Mouse (Mus musculus): ENCODE measurements around the gene 4921539E11Rik. TPM values are rescaled to one million over a fixed set of nuclear protein-coding genes. Genes with fewer than 3 reads are reported as not detected.
A peak's percentile ranks its signal among the peaks of the same experiment; 100 is the strongest.

The 4921539E11Rik gene
- polyA plus RNA-seq, 1 experiment from 2014 or later: not detected

GRCm38 (mm10) chr4:103219011-103219410 lies 71.7 kb downstream of the 4921539E11Rik start:
- H3K36me3 ChIP-seq: no peaks in the 10 kb centered on the region
- no peaks in the 10 kb centered on the region for H3K27me3 ChIP-seq
- H3K4me2 ChIP-seq: no peak overlapping the region
- H3K4me3 ChIP-seq: no peak overlapping the region
- no peaks in the 10 kb centered on the region for H3K9me3 ChIP-seq
- WGBS: 65% methylated on average over 5 of the region's 5 CpGs
- no peak overlapping the region for H3K9ac ChIP-seq
- 0 out of 2 replicates have a peak, but pooled peaks cover 5% of the 10 kb centered on the region for H3K4me1 ChIP-seq (replicated peaks)
- ATAC-seq (ENCODE audit: low FRiP score, low read depth): no peak
- 0 out of 2 replicates have a peak overlapping the region, but pooled peaks have one; percentile 12 for H3K27ac ChIP-seq (replicated peaks)

GRCm38 (mm10) chr4:103216046-103216445 lies 74.6 kb downstream of the 4921539E11Rik start:
- 86% methylated on average over 6 of the region's 6 CpGs for WGBS
- Histone ChIP-seq H3K27me3 (no peaks in the 10 kb centered on the region), H3K4me3 (no peak overlapping the region), H3K4me2 (no peak overlapping the region), H3K4me1 (replicated peaks) (peaks cover 20% of the 10 kb centered on the region), H3K27ac (replicated peaks) (no peak overlapping the region), H3K9ac (no peak overlapping the region), H3K9me3 (no peaks in the 10 kb centered on the region), H3K36me3 (no peaks in the 10 kb centered on the region)
- ATAC-seq (ENCODE audit: low FRiP score, low read depth): no peak

GRCm38 (mm10) chr4:103214925-103215820 lies 75.5 kb downstream of the 4921539E11Rik start, which contains the start of gene Slc35d1:
Gene Slc35d1, minus strand, starts transcription at chr4:103215164.
- peak; percentile 93 for ATAC-seq (ENCODE audit: low FRiP score, low read depth)
- peaks cover 20% of the 10 kb centered on the region for H3K4me1 ChIP-seq (replicated peaks)
- H3K9me3 ChIP-seq: no peaks in the 10 kb centered on the region
- H3K9ac ChIP-seq: peak within 1 kb of the TSS; percentile 95
- peak within 1 kb of the TSS; percentile 63 for H3K4me2 ChIP-seq
- H3K27ac ChIP-seq (replicated peaks): peak within 1 kb of the TSS; percentile 99
- peak within 1 kb of the TSS; percentile 83 for H3K4me3 ChIP-seq
- H3K27me3 ChIP-seq: no peaks in the 10 kb centered on the region
- peaks cover under 1% of the 10 kb centered on the region; the same call in 1 of the 2 replicates for H3K36me3 ChIP-seq
- 3% methylated on average over 39 of the region's 70 CpGs for WGBS

- H3K4me2 ChIP-seq: peak overlapping the region; percentile 63
- H3K9me3 ChIP-seq: no peaks in the 10 kb centered on the region
- peak overlapping the region; percentile 99 for H3K27ac ChIP-seq (replicated peaks)
- peaks cover 7% of the 10 kb centered on the region for H3K36me3 ChIP-seq
- H3K4me3 ChIP-seq: peak overlapping the region; percentile 83
- peak; percentile 87 for ATAC-seq (ENCODE audit: low FRiP score, low read depth)
- H3K27me3 ChIP-seq: no peaks in the 10 kb centered on the region
- H3K4me1 ChIP-seq (replicated peaks): peaks cover 20% of the 10 kb centered on the region
- peak overlapping the region; percentile 95 for H3K9ac ChIP-seq
- WGBS: under 1% methylated on average over 45 of the region's 48 CpGs
Measured at GRCm38 (mm10) chr4:103214498-103214924, 76.2 kb downstream of the 4921539E11Rik start.

GRCm38 (mm10) chr4:103213859-103214497 lies 76.7 kb downstream of the 4921539E11Rik start:
- Histone ChIP-seq H3K4me3 (peak overlapping the region; percentile 83), H3K4me1 (replicated peaks) (peaks cover 20% of the 10 kb centered on the region), H3K9me3 (no peaks in the 10 kb centered on the region), H3K36me3 (peaks cover 12% of the 10 kb centered on the region), H3K27me3 (no peaks in the 10 kb centered on the region), H3K4me2 (peak overlapping the region; percentile 63), H3K27ac (replicated peaks) (peak overlapping the region; percentile 99), H3K9ac (peak overlapping the region; percentile 95)
- 5% methylated on average over 30 of the region's 30 CpGs for WGBS
- no peak for ATAC-seq (ENCODE audit: low FRiP score, low read depth)

- WGBS: 98% methylated on average over 1 of the region's 1 CpGs
- H3K27ac ChIP-seq (replicated peaks): no peak overlapping the region
- ATAC-seq (ENCODE audit: low FRiP score, low read depth): no peak
- H3K36me3 ChIP-seq: peaks cover 35% of the 10 kb centered on the region
- H3K4me1 ChIP-seq (replicated peaks): peaks cover 11% of the 10 kb centered on the region
- H3K27me3 ChIP-seq: no peaks in the 10 kb centered on the region
- H3K9ac ChIP-seq: no peak overlapping the region
- H3K4me3 ChIP-seq: no peak overlapping the region
- H3K4me2 ChIP-seq: no peak overlapping the region
- no peaks in the 10 kb centered on the region for H3K9me3 ChIP-seq
Measured at GRCm38 (mm10) chr4:103208553-103208952, 82.1 kb downstream of the 4921539E11Rik start.

- no peak overlapping the region for H3K4me2 ChIP-seq
- WGBS: 77% methylated on average over 2 of the region's 2 CpGs
- H3K4me3 ChIP-seq: no peak overlapping the region
- H3K4me1 ChIP-seq (replicated peaks): no peaks in the 10 kb centered on the region; the same call in 1 of the 2 replicates
- H3K27me3 ChIP-seq: no peaks in the 10 kb centered on the region
- ATAC-seq (ENCODE audit: low FRiP score, low read depth): no peak
- no peaks in the 10 kb centered on the region for H3K9me3 ChIP-seq
- H3K27ac ChIP-seq (replicated peaks): no peak overlapping the region
- H3K9ac ChIP-seq: no peak overlapping the region
- H3K36me3 ChIP-seq: peaks cover 33% of the 10 kb centered on the region
Measured at GRCm38 (mm10) chr4:103203646-103204045, 87.0 kb downstream of the 4921539E11Rik start.

GRCm38 (mm10) chr4:103200046-103200445 lies 90.6 kb downstream of the 4921539E11Rik start:
- no peak for ATAC-seq (ENCODE audit: low FRiP score, low read depth)
- H3K9me3 ChIP-seq: no peaks in the 10 kb centered on the region
- H3K4me1 ChIP-seq (replicated peaks): no peaks in the 10 kb centered on the region; the same call in 1 of the 2 replicates
- WGBS: 92% methylated on average over 1 of the region's 1 CpGs
- no peak overlapping the region for H3K9ac ChIP-seq
- H3K4me3 ChIP-seq: no peak overlapping the region
- H3K36me3 ChIP-seq: peaks cover 23% of the 10 kb centered on the region
- no peaks in the 10 kb centered on the region for H3K27me3 ChIP-seq
- H3K27ac ChIP-seq (replicated peaks): no peak overlapping the region
- H3K4me2 ChIP-seq: no peak overlapping the region

- H3K4me1 ChIP-seq (replicated peaks): no peaks in the 10 kb centered on the region; the same call in 1 of the 2 replicates
- no peak overlapping the region for H3K9ac ChIP-seq
- H3K27ac ChIP-seq (replicated peaks): no peak overlapping the region
- peaks cover 32% of the 10 kb centered on the region for H3K36me3 ChIP-seq
- H3K27me3 ChIP-seq: no peaks in the 10 kb centered on the region
- H3K4me3 ChIP-seq: no peak overlapping the region
- WGBS: 48% methylated on average over 4 of the region's 4 CpGs
- no peak for ATAC-seq (ENCODE audit: low FRiP score, low read depth)
- no peak overlapping the region for H3K4me2 ChIP-seq
- no peaks in the 10 kb centered on the region for H3K9me3 ChIP-seq
Measured at GRCm38 (mm10) chr4:103199086-103199485, 91.6 kb downstream of the 4921539E11Rik start.

GRCm38 (mm10) chr4:103197401-103197800 lies 93.3 kb downstream of the 4921539E11Rik start:
- peaks cover 26% of the 10 kb centered on the region for H3K36me3 ChIP-seq
- ATAC-seq (ENCODE audit: low FRiP score, low read depth): no peak
- H3K9ac ChIP-seq: no peak overlapping the region
- H3K27me3 ChIP-seq: no peaks in the 10 kb centered on the region
- WGBS: 90% methylated on average over 8 of the region's 8 CpGs
- H3K9me3 ChIP-seq: no peaks in the 10 kb centered on the region
- no peak overlapping the region for H3K4me3 ChIP-seq
- no peaks in the 10 kb centered on the region for H3K4me1 ChIP-seq (replicated peaks)
- no peak overlapping the region for H3K27ac ChIP-seq (replicated peaks)
- no peak overlapping the region for H3K4me2 ChIP-seq

- Histone ChIP-seq H3K9ac (no peak overlapping the region), H3K36me3 (peaks cover 25% of the 10 kb centered on the region), H3K9me3 (no peaks in the 10 kb centered on the region), H3K27me3 (no peaks in the 10 kb centered on the region), H3K4me1 (replicated peaks) (no peaks in the 10 kb centered on the region), H3K4me2 (no peak overlapping the region), H3K27ac (replicated peaks) (no peak overlapping the region), H3K4me3 (no peak overlapping the region)
- no peak for ATAC-seq (ENCODE audit: low FRiP score, low read depth)
- 86% methylated on average over 2 of the region's 2 CpGs for WGBS
Measured at GRCm38 (mm10) chr4:103192421-103192820, 98.2 kb downstream of the 4921539E11Rik start.

Data from hindbrain, embryonic 15.5 days (tissue).